Comparison of ENCODE assay signal across 18 mouse cellular contexts in the genomic region with DNA sequence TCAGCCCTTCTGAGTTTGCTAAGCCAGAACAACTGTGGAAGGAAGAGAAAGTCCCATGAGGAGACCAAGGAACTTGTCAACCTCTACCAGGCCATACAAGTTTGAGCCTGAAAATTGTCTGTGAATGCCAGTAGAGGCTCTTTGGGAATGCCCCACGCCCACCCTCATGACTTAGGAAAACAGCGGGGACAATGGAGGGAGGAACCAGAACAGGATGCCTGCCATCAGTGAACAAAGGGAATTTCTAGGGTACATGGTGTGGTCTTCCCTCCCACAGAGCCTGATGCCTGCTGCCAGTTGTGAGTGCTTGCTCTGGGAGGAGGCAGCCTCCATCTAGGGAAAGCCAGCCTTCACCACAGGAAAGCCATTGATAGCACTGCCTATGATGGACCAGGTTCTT.
DNase-seq lines count a peak whose midpoint lies in the region; ATAC-seq and TF ChIP-seq lines count a peak whose summit lies in the region.
"Had no signal": no experiment of that assay in that cellular context is flagged by ENCODE, and none has a peak within 500 bp of the region (broad histone marks: within the 10 kb centered on the region; RNA-seq: fewer than 3 reads in every experiment).

No protein-coding gene starts in this region.

- no peak overlapping the region for H3K4me3 ChIP-seq in heart, embryonic 15.5 days
- H3K4me3 ChIP-seq in heart, embryonic 10.5 days, result no peak overlapping the region
- H3K4me3 ChIP-seq in liver, embryonic 13.5 days (replicated peaks), result no peak overlapping the region
- H3K4me3 ChIP-seq in liver, postnatal 0 days (ENCODE audit: low read depth, low read length), result no peak overlapping the region
- H3K4me3 ChIP-seq: hindbrain, embryonic 12.5 days; liver, embryonic 15.5 days; midbrain, embryonic 12.5 days; myocyte had no signal

- H3K36me3 ChIP-seq in heart, embryonic 15.5 days, result peaks cover 36% of the 10 kb centered on the region
- H3K36me3 ChIP-seq in heart, embryonic 10.5 days, result peaks cover 78% of the 10 kb centered on the region
- H3K36me3 ChIP-seq in liver, embryonic 13.5 days, result peaks cover 98% of the 10 kb centered on the region
- H3K36me3 ChIP-seq in liver, postnatal 0 days (replicated peaks; ENCODE audit: insufficient read depth, low read length), result peaks cover 83% of the 10 kb centered on the region

- no peak overlapping the region for H3K4me2 ChIP-seq in heart, embryonic 15.5 days
- H3K4me2 ChIP-seq in liver, embryonic 13.5 days, result no peak overlapping the region
- H3K4me2 ChIP-seq in liver, postnatal 0 days (ENCODE audit: low read depth, low read length), result no peak overlapping the region
- H3K4me2 ChIP-seq: hindbrain, embryonic 12.5 days; liver, embryonic 15.5 days; midbrain, embryonic 12.5 days had no signal

- no peak overlapping the region for H3K9ac ChIP-seq in heart, embryonic 15.5 days
- H3K9ac ChIP-seq in liver, embryonic 13.5 days, result no peak overlapping the region
- H3K9ac ChIP-seq in liver, postnatal 0 days (replicated peaks), result no peak overlapping the region
- H3K9ac ChIP-seq: hindbrain, embryonic 12.5 days; liver, embryonic 15.5 days; midbrain, embryonic 12.5 days had no signal

- no peak for TF ChIP-seq CTCF in liver, postnatal 0 days (IDR thresholded peaks at IDR 0.05; ENCODE audit: low read depth)

- no peak for TF ChIP-seq EP300 in liver, postnatal 0 days (IDR thresholded peaks at IDR 0.05; ENCODE audit: low read depth)

- H3K27me3 ChIP-seq in heart, embryonic 15.5 days, result no peaks in the 10 kb centered on the region
- no peaks in the 10 kb centered on the region for H3K27me3 ChIP-seq in heart, embryonic 10.5 days (ENCODE audit: insufficient read depth, poor library complexity, severe bottlenecking)
- H3K27me3 ChIP-seq in liver, embryonic 13.5 days, result no peaks in the 10 kb centered on the region
- no peaks in the 10 kb centered on the region for H3K27me3 ChIP-seq in liver, postnatal 0 days (ENCODE audit: insufficient read depth, low read length)
- H3K27me3 ChIP-seq: hindbrain, embryonic 12.5 days; liver, embryonic 15.5 days; midbrain, embryonic 12.5 days had no signal

- peak overlapping the region; percentile 13; the same call in 1 of the 2 replicates for H3K27ac ChIP-seq in heart, embryonic 15.5 days
- H3K27ac ChIP-seq in heart, embryonic 10.5 days, result no peak overlapping the region
- H3K27ac ChIP-seq in liver, embryonic 13.5 days, result peak overlapping the region; percentile 84
- H3K27ac ChIP-seq in liver, postnatal 0 days (ENCODE audit: low read depth), result no peak overlapping the region
- H3K27ac ChIP-seq: hindbrain, embryonic 12.5 days; midbrain, embryonic 12.5 days had no signal

- DNase-seq in heart, embryonic 10.5 days (ENCODE audit: low spot score), result no peak
- DNase-seq in liver, embryonic 13.5 days, result no peak
- DNase-seq in liver, postnatal 0 days, result no peak
- DNase-seq in Muller cell, postnatal 12 days (ENCODE audit: inconsistent ontology term), result peak; percentile 69
- peak; percentile 71 for DNase-seq in lung, postnatal 10 days
- DNase-seq in adrenal gland, postnatal 4 days (ENCODE audit: low spot score in 2 of 2), result no peak
- no peak for DNase-seq in layer of hippocampus, postnatal 10 days (ENCODE audit: low spot score in 2 of 2)
- DNase-seq: adrenal gland, postnatal 10 days; cerebellum, postnatal 10 days; kidney, adult 11 months; layer of hippocampus, postnatal 36 days; left cerebral cortex, postnatal 4 days had no signal

- H3K4me1 ChIP-seq in heart, embryonic 15.5 days (replicated peaks), result peaks cover 26% of the 10 kb centered on the region
- peaks cover 15% of the 10 kb centered on the region; the same call in 1 of the 2 replicates for H3K4me1 ChIP-seq in heart, embryonic 10.5 days
- peaks cover 69% of the 10 kb centered on the region for H3K4me1 ChIP-seq in liver, embryonic 13.5 days (replicated peaks)
- H3K4me1 ChIP-seq in liver, postnatal 0 days (ENCODE audit: insufficient read depth), result peaks cover 38% of the 10 kb centered on the region
- H3K4me1 ChIP-seq: midbrain, embryonic 12.5 days had no signal

- WGBS in heart, embryonic 15.5 days, result 87% methylated on average over 2 of the region's 2 CpGs
- 71% methylated on average over 2 of the region's 2 CpGs for WGBS in heart, embryonic 10.5 days
- WGBS in liver, embryonic 13.5 days (ENCODE audit: insufficient replicate concordance), result 91% methylated on average over 2 of the region's 2 CpGs
- 86% methylated on average over 2 of the region's 2 CpGs for WGBS in liver, postnatal 0 days (ENCODE audit: insufficient replicate concordance)

- no peak for ATAC-seq in heart, embryonic 15.5 days (replicated peaks; ENCODE audit: insufficient number of reproducible peaks, insufficient read depth, low FRiP score, low read depth)
- no peak for ATAC-seq in liver, embryonic 13.5 days (ENCODE audit: low read depth)
- ATAC-seq in liver, postnatal 0 days, result no peak
- ATAC-seq: forebrain, embryonic 14.5 days had no signal

- no peaks in the 10 kb centered on the region for H3K9me3 ChIP-seq in heart, embryonic 15.5 days (replicated peaks)
- H3K9me3 ChIP-seq in heart, embryonic 10.5 days, result no peaks in the 10 kb centered on the region
- no peaks in the 10 kb centered on the region for H3K9me3 ChIP-seq in liver, embryonic 13.5 days (replicated peaks)
- no peaks in the 10 kb centered on the region for H3K9me3 ChIP-seq in liver, postnatal 0 days (ENCODE audit: low read length)
- H3K9me3 ChIP-seq: hindbrain, embryonic 12.5 days; liver, embryonic 15.5 days; midbrain, embryonic 12.5 days had no signal

Comparison
In these comparisons a context has a peak if more than half of its experiments do, and no peak if none do; other contexts are left out.
1. H3K27ac ChIP-seq: peak in heart, embryonic 15.5 days (single experiment) and liver, embryonic 13.5 days (single experiment); none in heart, embryonic 10.5 days (single experiment) and liver, postnatal 0 days (single experiment).
2. DNase-seq: peak in Muller cell, postnatal 12 days (single experiment) and lung, postnatal 10 days (single experiment); none in heart, embryonic 10.5 days (single experiment), liver, embryonic 13.5 days (single experiment), liver, postnatal 0 days (single experiment), adrenal gland, postnatal 4 days (0 of 2) and layer of hippocampus, postnatal 10 days (0 of 2).